Mouse (Mus musculus) brain, embryonic 14.5 days (tissue): ENCODE measurements around the gene Bnc1. TPM values are rescaled to one million over a fixed set of nuclear protein-coding genes. Genes with fewer than 3 reads are reported as not detected.

Experiments
- DNase-seq: peaks from one replicate; pipeline ENCODE4 v3.0.0-alpha.2; 2011; ENCODE audit warnings: low read depth
- CTCF ChIP-seq: fragments of 200-500 bp; IDR thresholded peaks from 2 replicates; pipeline ENCODE4 v1.5.1; 2012; ENCODE audit warnings: inconsistent platforms, mild to moderate bottlenecking, moderate library complexity, borderline replicate concordance; ENCODE audit not compliant: insufficient read depth, insufficient read length; ENCODE audit errors: extremely low read depth
- POLR2A ChIP-seq: fragments of 200-500 bp; IDR thresholded peaks from 2 replicates; pipeline ENCODE4 v1.6.1; 2012; ENCODE audit warnings: mild to moderate bottlenecking, inconsistent platforms, borderline replicate concordance; ENCODE audit not compliant: poor library complexity, insufficient read depth, insufficient read length, severe bottlenecking; ENCODE audit errors: extremely low read depth
- polyA plus RNA-seq: library from polyadenylated mRNA; depleted of rRNA; stranded (reverse); fragments of >200 nt; gene quantifications from 2 replicates; pipeline ENCODE4 v1.2.3, GENCODE M21; 2012

Gene Bnc1
- polyA plus RNA-seq, 1 experiment, result 0.56 TPM

- TF ChIP-seq POLR2A (no peak), CTCF (no peak)
- DNase-seq, result no peak
These were observed 7.7 kb upstream of the Bnc1 start for GRCm38 (mm10) chr7:81999816-82000215.

- TF ChIP-seq CTCF (no peak), POLR2A (no peak)
- no peak for DNase-seq
These were observed 7.3 kb upstream of the Bnc1 start for GRCm38 (mm10) chr7:81999372-81999771.

- DNase-seq, result no peak
- TF ChIP-seq POLR2A, result no peak
- TF ChIP-seq CTCF, result no peak
These were observed 3.9 kb upstream of the Bnc1 start for GRCm38 (mm10) chr7:81995975-81996374.

GRCm38 (mm10) chr7:81995126-81995525, 3.0 kb upstream of the Bnc1 start:
- no peak for TF ChIP-seq CTCF
- TF ChIP-seq POLR2A, result no peak
- no peak for DNase-seq

GRCm38 (mm10) chr7:81993140-81993539, 1.0 kb upstream of the Bnc1 start:
- no peak for TF ChIP-seq CTCF
- no peak for TF ChIP-seq POLR2A
- no peak for DNase-seq

GRCm38 (mm10) chr7:81991611-81992061, 456 bp downstream of the Bnc1 start:
- DNase-seq, result peak; percentile 34
- no peak for TF ChIP-seq POLR2A
- TF ChIP-seq CTCF, result no peak

- DNase-seq, result no peak
These were observed 976 bp downstream of the Bnc1 start for GRCm38 (mm10) chr7:81991116-81991515.

GRCm38 (mm10) chr7:81983651-81984050, 8.4 kb downstream of the Bnc1 start:
- DNase-seq, result no peak
- TF ChIP-seq POLR2A, result no peak
- TF ChIP-seq CTCF, result no peak

More at GRCm38 (mm10) chr7:81991116-81991515, 976 bp downstream of the Bnc1 start:
- TF ChIP-seq POLR2A (no peak), CTCF (no peak)

- no peak for DNase-seq
These were observed 13.8 kb downstream of the Bnc1 start for GRCm38 (mm10) chr7:81978304-81978703.

GRCm38 (mm10) chr7:81974616-81975015, 17.5 kb downstream of the Bnc1 start:
- TF ChIP-seq POLR2A (no peak), CTCF (no peak)

More at GRCm38 (mm10) chr7:81978304-81978703, 13.8 kb downstream of the Bnc1 start:
- TF ChIP-seq CTCF (no peak), POLR2A (no peak)

GRCm38 (mm10) chr7:81973939-81974338, 18.2 kb downstream of the Bnc1 start:
- DNase-seq, result no peak
- no peak for TF ChIP-seq POLR2A
- no peak for TF ChIP-seq CTCF

More at GRCm38 (mm10) chr7:81974616-81975015, 17.5 kb downstream of the Bnc1 start:
- DNase-seq, result no peak

- TF ChIP-seq CTCF (no peak), POLR2A (no peak)
- DNase-seq, result no peak
These were observed 18.8 kb downstream of the Bnc1 start for GRCm38 (mm10) chr7:81973339-81973738.

GRCm38 (mm10) chr7:81968975-81969374, 23.1 kb downstream of the Bnc1 start:
- DNase-seq, result no peak
- no peak for TF ChIP-seq POLR2A
- no peak for TF ChIP-seq CTCF

GRCm38 (mm10) chr7:81968451-81968850, 23.6 kb downstream of the Bnc1 start:
- TF ChIP-seq POLR2A (no peak), CTCF (no peak)
- no peak for DNase-seq
